Mouse (Mus musculus): ENCODE data around the gene Ppp1r9a.
"Not testable (repeated sequence)": the region's sequence is repeated elsewhere in the genome, so short reads cannot be mapped to it uniquely, and the experiment has no call there.

Gene Ppp1r9a

GRCm38 (mm10) chr6:4902674-4903324 lies at the start of gene Ppp1r9a:
Gene Ppp1r9a, plus strand, starts transcription at chr6:4902917.
- ATAC-seq (ENCODE audit: insufficient number of reproducible peaks, low FRiP score, low TSS enrichment), result peak; percentile 65

- no peak for ATAC-seq (ENCODE audit: insufficient number of reproducible peaks, low FRiP score, low TSS enrichment)
Observed at GRCm38 (mm10) chr6:4855236-4855635, 47.5 kb upstream of the Ppp1r9a start.

- no peak for ATAC-seq (ENCODE audit: insufficient number of reproducible peaks, low FRiP score, low TSS enrichment)
Observed at GRCm38 (mm10) chr6:4856919-4857318, 45.8 kb upstream of the Ppp1r9a start.

DNA sequence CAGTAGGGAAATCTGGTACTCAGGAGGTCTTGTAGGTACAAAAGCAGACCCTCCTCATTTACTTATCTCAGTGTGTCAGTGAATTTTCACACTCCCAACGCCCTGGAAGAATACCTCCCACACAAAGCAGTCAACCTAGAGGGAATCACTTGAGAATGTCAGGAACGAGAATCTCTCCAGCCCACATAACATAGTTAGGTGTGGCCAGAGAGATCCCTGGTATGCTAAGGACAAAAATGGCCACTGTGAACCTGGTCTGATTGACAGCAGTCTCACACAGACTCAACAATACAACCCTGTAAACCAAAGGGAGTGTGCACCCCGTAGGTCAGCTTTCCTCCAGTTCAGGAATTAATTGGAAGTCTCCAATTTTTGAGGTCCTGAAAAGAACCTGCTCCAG lies 18.4 kb upstream of the Ppp1r9a start:
- ATAC-seq (ENCODE audit: insufficient number of reproducible peaks, low FRiP score, low TSS enrichment), result no peak

GRCm38 (mm10) chr6:4889544-4889943 lies 13.2 kb upstream of the Ppp1r9a start:
- no peak for ATAC-seq (ENCODE audit: insufficient number of reproducible peaks, low FRiP score, low TSS enrichment)

DNA sequence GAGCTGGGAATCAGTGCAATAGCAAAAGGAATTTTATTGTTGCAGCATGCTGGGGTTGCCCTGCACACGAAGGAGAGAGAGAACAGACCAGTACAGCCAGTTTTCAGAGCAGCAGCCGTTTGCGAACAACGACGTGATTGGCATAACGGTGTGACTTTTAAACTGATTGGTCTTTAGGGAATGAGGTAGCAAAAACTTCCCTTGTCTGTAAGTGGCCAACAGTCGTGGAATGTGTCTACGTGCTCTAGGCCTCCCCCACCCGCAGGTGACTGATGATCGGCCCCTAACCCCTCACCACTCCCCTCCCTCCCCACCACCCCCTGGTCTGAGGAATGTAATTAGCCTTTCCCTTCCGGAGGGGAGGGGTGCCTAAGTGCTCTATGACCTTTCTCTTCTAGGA lies 10.3 kb upstream of the Ppp1r9a start:
- no peak for ATAC-seq (ENCODE audit: insufficient number of reproducible peaks, low FRiP score, low TSS enrichment)

- not testable (repeated sequence) for ATAC-seq (ENCODE audit: insufficient number of reproducible peaks, low FRiP score, low TSS enrichment)
Observed at GRCm38 (mm10) chr6:4893312-4893711, 9.4 kb upstream of the Ppp1r9a start.

DNA sequence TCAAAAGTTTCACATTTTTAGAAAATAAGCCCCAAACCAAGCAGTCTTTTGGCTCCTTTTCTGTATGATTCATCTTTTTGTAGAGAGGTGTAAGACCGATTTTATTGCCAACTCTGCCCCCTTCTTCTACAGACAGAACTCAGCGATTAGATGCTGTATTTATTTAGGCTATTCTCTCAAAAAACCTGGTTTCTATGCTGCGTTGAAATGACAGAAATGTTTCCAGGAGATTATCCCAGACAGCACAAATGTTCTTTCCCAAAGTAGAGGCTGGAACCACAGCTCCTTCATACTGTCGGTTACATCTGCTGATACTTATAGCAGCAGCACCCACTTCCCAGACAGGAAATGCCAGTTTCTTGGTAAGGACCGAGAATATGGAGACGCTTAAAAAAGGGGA lies 2.8 kb upstream of the Ppp1r9a start:
- no peak for ATAC-seq (ENCODE audit: insufficient number of reproducible peaks, low FRiP score, low TSS enrichment)

DNA sequence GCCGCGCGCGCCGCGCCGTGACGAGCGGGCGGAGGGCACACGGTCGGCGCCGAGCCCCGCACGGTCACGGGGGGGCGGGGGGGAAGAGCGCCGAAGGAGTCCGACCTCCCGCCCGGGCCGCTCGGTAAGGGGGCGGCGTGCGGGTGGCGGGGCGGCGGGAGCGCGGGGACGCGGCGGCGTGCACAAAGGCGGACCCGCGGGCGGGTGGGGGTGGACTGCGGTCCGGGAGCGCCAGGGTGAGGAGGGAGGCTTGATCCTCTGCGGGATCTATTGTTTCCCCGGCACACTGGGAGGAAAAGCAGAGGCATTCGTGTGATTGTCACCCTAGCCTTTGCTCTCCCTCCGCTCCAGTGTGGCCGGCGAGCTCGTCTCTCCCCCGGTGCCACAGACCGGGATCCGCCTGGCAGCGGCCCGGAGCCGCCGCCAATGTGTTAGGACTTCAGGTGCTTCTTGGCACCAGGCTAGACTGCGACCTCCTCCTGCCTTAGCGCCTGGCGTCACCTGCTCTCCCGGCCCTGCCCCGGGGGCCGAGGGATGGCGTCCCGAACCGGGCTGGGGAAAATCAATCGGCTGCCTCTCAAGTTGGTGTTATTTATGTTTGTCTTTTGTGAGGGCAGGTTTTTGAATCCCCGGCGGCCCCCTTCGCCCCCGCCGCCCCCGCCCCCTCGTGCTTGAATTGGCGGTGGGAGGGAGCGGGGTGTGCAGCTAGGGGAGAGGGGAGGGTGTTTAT lies 773 bp downstream of the Ppp1r9a start:
- ATAC-seq (ENCODE audit: insufficient number of reproducible peaks, low FRiP score, low TSS enrichment), result peak; percentile 74

DNA sequence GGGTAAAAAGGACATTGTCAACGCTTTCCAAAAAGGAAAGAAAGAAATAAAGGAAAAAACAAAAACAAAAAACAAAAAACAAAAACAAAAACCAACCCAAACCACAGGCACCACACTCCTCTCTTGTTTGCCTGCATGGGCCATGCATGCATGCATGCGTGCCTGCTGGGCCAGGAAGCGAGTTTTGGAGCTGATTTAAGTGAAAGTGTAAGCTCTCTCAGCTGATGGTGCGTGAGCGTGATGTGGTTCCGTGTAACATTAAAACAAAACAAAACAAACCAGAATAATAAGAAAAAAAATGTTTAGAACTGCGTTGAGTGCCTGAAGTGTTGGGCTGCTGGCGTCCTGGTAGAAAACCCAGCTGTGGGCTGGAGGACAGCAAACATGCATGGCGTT lies 1.3 kb downstream of the Ppp1r9a start:
- ATAC-seq (ENCODE audit: insufficient number of reproducible peaks, low FRiP score, low TSS enrichment), result no peak

GRCm38 (mm10) chr6:4910042-4910634 lies 7.4 kb downstream of the Ppp1r9a start:
- no peak for ATAC-seq (ENCODE audit: insufficient number of reproducible peaks, low FRiP score, low TSS enrichment)

GRCm38 (mm10) chr6:4918470-4918869 lies 15.8 kb downstream of the Ppp1r9a start:
- no peak for ATAC-seq (ENCODE audit: insufficient number of reproducible peaks, low FRiP score, low TSS enrichment)

- not testable (repeated sequence) for ATAC-seq (ENCODE audit: insufficient number of reproducible peaks, low FRiP score, low TSS enrichment)
Observed at GRCm38 (mm10) chr6:4923791-4924190, 21.1 kb downstream of the Ppp1r9a start.

- ATAC-seq (ENCODE audit: insufficient number of reproducible peaks, low FRiP score, low TSS enrichment), result no peak
Observed at GRCm38 (mm10) chr6:4925966-4926687, 23.4 kb downstream of the Ppp1r9a start.

- ATAC-seq (ENCODE audit: insufficient number of reproducible peaks, low FRiP score, low TSS enrichment), result no peak
Observed at GRCm38 (mm10) chr6:4930321-4930720, 27.6 kb downstream of the Ppp1r9a start.

DNA sequence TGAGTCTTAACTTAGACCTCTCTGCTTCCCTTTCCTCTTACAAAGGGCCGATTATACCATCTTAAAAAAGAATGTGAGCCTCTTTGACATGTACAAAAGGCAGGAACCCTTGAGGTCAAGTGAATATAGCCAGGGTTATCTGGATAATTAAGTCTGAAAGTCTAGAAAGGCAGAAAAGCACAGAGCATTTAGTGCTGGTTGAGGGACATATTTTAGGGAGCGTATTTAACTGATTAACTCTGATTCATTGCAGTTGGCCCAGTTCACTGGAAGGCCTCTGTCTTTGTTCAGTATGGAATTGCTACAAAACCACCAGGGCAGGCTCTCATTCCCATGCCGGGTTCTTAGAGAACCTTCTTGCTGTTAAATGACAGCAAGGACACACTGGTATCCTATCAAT lies 36.2 kb downstream of the Ppp1r9a start:
- no peak for ATAC-seq (ENCODE audit: insufficient number of reproducible peaks, low FRiP score, low TSS enrichment)

DNA sequence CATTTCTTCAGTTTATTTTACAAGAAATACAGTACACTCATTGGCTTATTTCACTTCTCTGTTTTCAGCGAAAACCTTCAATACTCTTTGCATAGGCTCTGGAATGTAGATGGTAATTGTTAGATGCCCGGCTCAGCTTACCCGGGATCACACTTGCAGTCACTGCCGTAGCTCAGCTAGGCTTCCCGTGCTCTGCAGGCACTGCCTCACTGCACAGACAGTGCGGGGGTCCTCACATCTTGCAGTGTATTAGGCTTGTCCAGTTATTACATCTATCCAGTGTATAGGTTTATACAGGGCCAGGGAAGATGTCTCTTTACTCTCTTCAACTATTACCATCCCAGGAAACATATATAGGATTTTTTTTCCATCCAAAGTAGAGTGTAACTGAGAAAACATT lies 37.4 kb downstream of the Ppp1r9a start:
- ATAC-seq (ENCODE audit: insufficient number of reproducible peaks, low FRiP score, low TSS enrichment), result no peak

DNA sequence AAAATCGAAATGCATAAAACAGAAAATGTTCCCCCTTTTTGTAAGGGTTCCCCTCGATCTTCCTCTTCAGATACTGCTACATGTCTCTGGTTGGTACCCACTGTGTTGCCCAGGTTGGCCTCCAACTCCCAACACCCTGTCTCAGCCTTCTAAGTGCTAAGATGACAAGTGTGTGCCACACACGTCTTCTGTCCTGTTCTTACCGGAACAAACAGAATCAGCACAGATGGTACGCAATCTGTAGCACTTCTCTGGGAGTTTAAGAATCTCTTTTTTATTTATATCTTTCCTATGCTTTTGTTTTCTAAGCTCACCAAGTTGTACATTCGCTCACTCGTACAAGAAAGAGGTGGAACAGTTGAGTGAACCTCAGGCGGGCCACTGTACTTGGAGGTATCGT lies 37.9 kb downstream of the Ppp1r9a start:
- ATAC-seq (ENCODE audit: insufficient number of reproducible peaks, low FRiP score, low TSS enrichment), result no peak

- no peak for ATAC-seq (ENCODE audit: insufficient number of reproducible peaks, low FRiP score, low TSS enrichment)
Observed at GRCm38 (mm10) chr6:4943821-4944220, 41.1 kb downstream of the Ppp1r9a start.

- ATAC-seq (ENCODE audit: insufficient number of reproducible peaks, low FRiP score, low TSS enrichment), result no peak
Observed at GRCm38 (mm10) chr6:4948056-4948455, 45.3 kb downstream of the Ppp1r9a start.

DNA sequence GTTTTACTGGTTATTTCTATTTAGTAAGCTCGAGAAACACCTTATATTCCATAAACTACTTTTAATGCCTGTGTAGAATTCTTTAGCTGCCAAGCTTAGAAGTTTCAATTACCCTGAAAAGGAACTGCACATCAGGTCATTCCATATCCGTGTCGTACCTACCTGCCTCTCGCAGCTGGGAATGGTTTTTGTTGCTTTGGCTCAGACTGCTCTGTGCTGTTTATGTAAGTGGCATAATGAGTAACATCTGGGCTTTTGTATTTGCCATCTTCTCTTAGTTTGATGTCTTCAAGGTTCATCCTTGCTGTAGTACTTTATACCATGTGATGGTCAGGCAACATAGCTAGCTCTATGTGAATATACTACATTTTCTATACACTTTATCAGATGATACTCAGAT lies 47.0 kb downstream of the Ppp1r9a start:
- no peak for ATAC-seq (ENCODE audit: insufficient number of reproducible peaks, low FRiP score, low TSS enrichment)
